Mouse (Mus musculus): ENCODE data around the gene Plcl2. TPM values are rescaled to one million over a fixed set of nuclear protein-coding genes. Genes with fewer than 3 reads are reported as not detected.
A peak's percentile ranks its signal among the peaks of the same experiment; 100 is the strongest.
"Not testable (repeated sequence)": the region's sequence is repeated elsewhere in the genome, so short reads cannot be mapped to it uniquely, and the experiment has no call there.

Plcl2 gene
- total RNA-seq, 4 experiments from 2014 or later: 29.8 to 45.2 (median 39.3) TPM

DNA sequence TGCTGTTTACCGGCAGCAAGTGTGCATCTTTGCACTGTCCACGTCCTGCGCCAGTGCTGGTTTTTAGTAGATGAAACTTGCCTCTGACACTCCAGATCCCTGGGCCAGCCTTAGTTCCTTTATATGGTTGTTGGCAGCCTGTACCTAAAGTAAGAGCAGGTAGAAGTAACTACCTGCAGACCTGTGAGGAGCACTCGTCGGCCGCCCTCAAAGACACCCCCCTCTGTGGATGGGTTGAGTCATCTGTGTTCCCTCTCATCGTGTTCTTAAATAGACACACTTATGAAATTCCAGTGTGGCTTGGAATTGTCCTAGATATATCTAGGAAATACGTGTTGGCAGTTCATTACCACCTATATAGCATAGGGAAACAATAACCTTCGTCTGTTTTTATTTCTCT lies 158.4 kb downstream of the Plcl2 start:
- DNase-seq (ENCODE audit: low spot score in 2 of 2): no peak

DNA sequence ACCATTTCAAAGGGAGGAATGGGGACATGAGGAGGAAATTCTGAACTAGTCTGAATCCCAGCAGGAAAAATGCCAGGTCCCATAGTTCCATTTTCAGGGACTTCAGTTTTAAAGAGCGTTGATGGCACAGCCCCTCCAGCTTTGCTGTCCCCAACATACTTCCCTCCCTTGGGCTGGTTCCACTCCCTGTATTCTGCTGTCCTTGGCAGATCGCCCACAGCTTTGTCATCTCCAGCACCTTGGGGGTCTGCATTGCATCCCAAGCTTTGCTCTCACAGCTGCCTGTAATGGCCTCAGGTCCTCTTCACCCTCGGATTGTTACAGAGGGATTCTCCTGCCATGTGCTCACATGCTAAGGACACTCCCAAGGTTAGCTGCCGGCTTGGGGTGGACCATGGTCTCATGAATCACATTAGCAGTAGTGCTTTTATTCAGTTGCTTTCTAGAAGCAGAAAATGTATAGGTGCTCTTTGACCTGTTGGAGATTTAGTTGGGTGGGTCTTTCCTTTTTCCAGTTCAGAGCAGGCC lies 159.5 kb downstream of the Plcl2 start:
- no peak for DNase-seq (ENCODE audit: low spot score in 2 of 2)

- no peak for DNase-seq (ENCODE audit: low spot score in 2 of 2)
Measured at GRCm38 (mm10) chr17:50671416-50671815, 162.2 kb downstream of the Plcl2 start.

DNA sequence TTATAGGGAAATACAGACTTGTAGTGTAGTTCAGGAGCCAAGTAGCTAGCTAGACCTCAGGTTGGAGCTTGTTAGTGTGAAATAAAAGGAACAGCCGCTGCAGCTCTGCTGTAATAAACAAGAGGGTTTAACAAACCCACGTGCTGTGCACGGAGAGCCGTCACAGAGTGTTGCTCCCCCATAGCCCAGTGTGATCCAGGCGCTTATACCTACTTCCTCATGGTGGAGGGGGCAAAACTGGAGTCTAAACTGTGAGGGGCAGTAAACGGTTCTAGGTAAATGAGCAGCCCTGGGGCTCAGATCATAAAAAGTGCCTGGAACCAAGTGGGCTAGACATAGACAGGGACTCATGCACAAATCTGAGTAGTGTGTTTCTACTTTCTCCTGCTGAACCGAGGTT lies 165.4 kb downstream of the Plcl2 start:
- DNase-seq (ENCODE audit: low spot score in 2 of 2): no peak

DNA sequence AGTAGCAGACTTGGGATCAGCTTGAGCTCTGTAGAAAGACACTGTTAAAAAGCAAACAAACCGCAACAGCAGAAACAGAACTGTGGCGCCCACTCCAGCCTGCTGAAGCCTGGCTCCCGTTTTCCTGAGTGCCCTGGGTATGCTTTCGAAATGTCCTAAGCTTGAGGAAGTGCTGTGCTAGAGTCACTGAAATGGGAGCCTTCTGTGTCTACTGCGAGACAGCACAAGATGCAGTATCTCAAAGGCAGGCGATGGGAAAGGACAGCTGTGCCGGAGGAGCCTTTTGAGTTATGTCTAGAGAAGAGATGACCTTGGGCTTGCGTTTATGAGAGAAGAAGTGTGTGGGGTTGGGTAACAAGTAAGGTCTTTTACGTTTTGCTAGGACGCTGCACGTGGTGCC lies 166.0 kb downstream of the Plcl2 start:
- no peak for DNase-seq (ENCODE audit: low spot score in 2 of 2)

DNA sequence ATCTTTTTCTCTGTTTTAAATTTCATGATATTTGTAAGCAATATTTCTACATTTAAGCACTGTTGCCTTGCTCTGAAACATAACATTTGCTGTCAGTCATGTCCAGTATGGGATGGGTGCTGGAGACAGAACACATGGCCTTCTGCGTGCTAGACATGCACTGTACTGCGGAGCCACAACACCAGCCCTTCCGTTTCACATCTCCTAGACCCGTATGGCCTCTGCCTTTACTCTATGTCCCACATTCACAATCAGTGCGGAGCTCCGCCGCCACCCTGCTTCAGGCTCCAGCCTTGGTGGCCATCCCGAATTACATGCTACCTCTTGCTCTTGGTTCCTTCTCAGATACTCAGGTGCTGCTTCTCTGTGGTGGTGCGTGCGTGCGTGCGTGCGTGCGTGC lies 168.1 kb downstream of the Plcl2 start:
- no peak for DNase-seq (ENCODE audit: low spot score in 2 of 2)

GRCm38 (mm10) chr17:50677978-50678712 lies 168.9 kb downstream of the Plcl2 start:
- DNase-seq (ENCODE audit: low spot score in 2 of 2): peak; percentile 48 to 58

GRCm38 (mm10) chr17:50678748-50679147 lies 169.5 kb downstream of the Plcl2 start:
- no peak for DNase-seq (ENCODE audit: low spot score in 2 of 2)

- DNase-seq (ENCODE audit: low spot score in 2 of 2): no peak
Measured at GRCm38 (mm10) chr17:50679613-50680534, 170.7 kb downstream of the Plcl2 start.

DNA sequence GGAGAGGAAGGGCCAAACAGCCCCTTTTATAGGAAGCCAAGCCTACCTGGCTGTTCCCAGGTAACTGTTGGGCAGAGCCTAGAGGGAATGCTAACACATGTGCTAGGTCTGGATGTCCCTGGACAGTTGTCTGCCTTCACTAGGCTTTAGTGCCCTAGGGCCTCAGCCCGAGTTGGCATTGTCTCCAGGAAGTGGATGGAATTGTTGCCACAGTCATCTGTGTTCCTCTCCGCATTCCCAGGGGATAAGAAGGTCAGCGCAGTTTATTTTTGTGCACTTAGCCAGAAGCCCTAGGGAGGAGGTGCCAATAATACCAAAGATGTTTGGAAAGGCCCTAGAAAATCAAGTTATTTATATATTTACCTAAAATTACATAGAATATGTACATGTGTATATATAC lies 173.5 kb downstream of the Plcl2 start:
- peak in 1 of 2 experiments; percentile 31 for DNase-seq (ENCODE audit: low spot score in 2 of 2)

DNA sequence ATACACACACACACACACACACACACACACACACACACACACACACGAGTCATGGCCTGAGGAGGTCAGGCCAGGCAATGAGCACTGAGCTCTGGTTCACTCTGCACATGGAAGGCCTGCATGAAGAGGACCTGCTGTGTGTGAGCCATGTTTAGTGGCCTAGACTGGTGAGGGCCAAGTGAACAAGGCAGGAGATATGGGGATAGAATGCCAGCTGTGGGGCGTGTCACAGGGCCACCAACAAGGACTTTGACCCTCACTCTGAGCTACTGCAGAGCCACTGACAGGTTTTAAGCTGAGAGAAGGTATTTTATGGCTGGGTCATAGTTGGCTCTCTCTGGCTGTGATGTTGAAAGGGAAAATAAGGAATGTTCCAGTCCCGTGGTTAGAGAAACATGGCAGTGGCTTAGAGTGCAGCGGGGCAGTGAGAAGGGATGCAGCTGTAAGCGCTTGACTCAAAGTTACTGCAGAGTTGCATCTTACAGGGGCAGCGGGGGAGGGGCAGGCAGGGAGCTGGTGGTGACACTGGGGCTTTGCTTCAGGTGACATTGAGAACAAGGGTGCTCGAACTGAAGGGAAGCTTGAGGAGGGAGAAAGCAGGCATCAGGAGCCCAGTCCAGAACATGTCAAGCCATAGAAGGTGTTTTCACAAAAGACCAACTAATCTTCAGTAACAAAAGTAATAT lies 175.9 kb downstream of the Plcl2 start:
- no peak for DNase-seq (ENCODE audit: low spot score in 2 of 2)

DNA sequence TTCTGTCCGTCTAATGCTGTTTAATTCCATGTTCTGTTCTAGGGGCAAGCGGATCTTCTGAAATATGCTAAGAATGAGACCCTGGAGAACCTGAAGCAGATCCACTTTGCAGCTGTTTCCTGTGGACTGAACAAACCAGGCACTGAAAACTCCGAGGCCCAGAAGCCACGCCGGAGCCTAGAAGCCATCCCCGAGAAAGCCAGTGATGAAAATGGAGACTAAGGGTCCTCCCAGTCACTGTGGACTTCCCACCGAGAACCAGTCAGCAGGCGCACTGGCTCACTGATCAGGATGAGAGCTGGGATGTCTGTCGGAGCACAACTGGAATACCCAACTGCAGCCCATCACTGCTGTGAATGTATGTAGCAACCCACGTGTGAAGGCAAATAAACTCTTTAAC lies 178.5 kb downstream of the Plcl2 start:
- no peak for DNase-seq (ENCODE audit: low spot score in 2 of 2)

DNA sequence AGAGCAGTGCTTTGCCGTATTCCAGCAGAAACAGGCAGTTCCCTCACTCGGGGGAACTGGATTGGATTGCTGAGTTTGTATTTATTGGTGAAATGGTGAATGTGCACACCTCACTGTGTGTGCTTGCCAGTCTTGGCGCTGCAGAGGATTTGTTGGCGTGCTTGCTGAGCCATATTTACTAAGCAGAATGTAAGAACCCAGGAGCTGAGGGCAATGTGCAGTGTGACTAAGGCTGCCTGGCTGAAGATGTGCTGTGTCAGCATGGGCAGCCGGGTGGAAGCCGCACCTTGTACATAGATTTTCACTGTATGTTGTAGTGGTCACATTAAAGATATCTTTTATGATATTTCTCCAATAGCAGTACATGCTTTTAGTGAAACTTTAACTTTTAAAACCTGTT lies 178.9 kb downstream of the Plcl2 start:
- DNase-seq (ENCODE audit: low spot score in 2 of 2): no peak

- not testable (repeated sequence) for DNase-seq (ENCODE audit: low spot score in 2 of 2)
Measured at GRCm38 (mm10) chr17:50698410-50698809, 189.2 kb downstream of the Plcl2 start.

- DNase-seq (ENCODE audit: low spot score in 2 of 2): no peak
Measured at GRCm38 (mm10) chr17:50710497-50711222, 201.5 kb downstream of the Plcl2 start.

- DNase-seq (ENCODE audit: low spot score in 2 of 2): no peak
Measured at GRCm38 (mm10) chr17:50717586-50717985, 208.4 kb downstream of the Plcl2 start.

DNA sequence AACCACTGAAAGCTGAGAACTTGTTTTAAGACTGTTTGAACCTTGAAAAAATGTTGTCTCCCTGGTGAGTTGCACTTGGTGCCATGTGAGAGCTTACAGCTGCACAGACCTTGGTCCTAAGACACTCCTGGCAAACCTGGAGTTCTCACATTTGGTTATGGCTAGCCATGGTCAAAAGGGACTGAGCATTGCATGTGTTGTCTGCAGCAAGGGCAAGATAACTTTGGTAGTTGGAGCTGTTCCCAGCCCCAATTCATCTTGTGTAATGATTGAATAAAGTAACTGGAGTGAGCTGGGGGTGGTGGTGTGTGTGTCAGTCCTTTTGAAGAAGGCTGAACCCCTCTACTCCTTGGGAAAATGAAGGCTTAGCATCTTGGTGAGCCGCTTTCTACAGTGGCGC lies 215.2 kb downstream of the Plcl2 start:
- no peak for DNase-seq (ENCODE audit: low spot score in 2 of 2)

- DNase-seq (ENCODE audit: low spot score in 2 of 2): no peak
Measured at GRCm38 (mm10) chr17:50726265-50726664, 217.1 kb downstream of the Plcl2 start.

GRCm38 (mm10) chr17:50729031-50729430 lies 219.8 kb downstream of the Plcl2 start:
- DNase-seq (ENCODE audit: low spot score in 2 of 2): no peak

GRCm38 (mm10) chr17:50729577-50729976 lies 220.4 kb downstream of the Plcl2 start:
- no peak for DNase-seq (ENCODE audit: low spot score in 2 of 2)

GRCm38 (mm10) chr17:50730896-50731295 lies 221.7 kb downstream of the Plcl2 start:
- DNase-seq (ENCODE audit: low spot score in 2 of 2): no peak

Measured in gastrocnemius, adult 8-10 months (tissue).